Mouse (Mus musculus): ENCODE results near the gene Exoc7. TPM values are rescaled to one million over a fixed set of nuclear protein-coding genes. Genes with fewer than 3 reads are reported as not detected.
A peak's percentile ranks its signal among the peaks of the same experiment; 100 is the strongest.

Gene Exoc7
- polyA plus RNA-seq, 1 experiment from 2014 or later, result 42.3 TPM

- TF ChIP-seq CTCF (IDR thresholded peaks at IDR 0.05; ENCODE audit: low read depth) (no peak), EP300 (optimal IDR thresholded peaks at IDR 0.05) (no peak)
- no peaks in the 10 kb centered on the region for H3K36me3 ChIP-seq (ENCODE audit: control insufficient read depth, insufficient read depth, low read length)
- H3K27me3 ChIP-seq (ENCODE audit: control insufficient read depth, insufficient read depth, low read length), result peaks cover 4% of the 10 kb centered on the region; the same call in 1 of the 2 replicates
- no peaks in the 10 kb centered on the region for H3K9me3 ChIP-seq (ENCODE audit: control insufficient read depth, low read length)
- H3K4me1 ChIP-seq (replicated peaks; ENCODE audit: control insufficient read depth, insufficient read depth), result peaks cover 2% of the 10 kb centered on the region; the same call in 1 of the 2 replicates
- no peak overlapping the region for H3K27ac ChIP-seq (replicated peaks)
- H3K4me3 ChIP-seq (ENCODE audit: low read depth, low read length), result no peak overlapping the region; the same call in 1 of the 2 replicates
- H3K4me2 ChIP-seq (replicated peaks; ENCODE audit: low read depth), result peak overlapping the region; percentile 31
- 21% methylated on average over 26 of the region's 26 CpGs for WGBS
- DNase-seq (ENCODE audit: low spot score) (no peak), ATAC-seq (ENCODE audit: low FRiP score, low TSS enrichment) (no peak)
- no peak overlapping the region; the same call in 1 of the 2 replicates for H3K9ac ChIP-seq (ENCODE audit: low read length)
Observed at GRCm38 (mm10) chr11:116334417-116334782, 27.4 kb upstream of the Exoc7 start.

GRCm38 (mm10) chr11:116333526-116334416 lies 26.7 kb upstream of the Exoc7 start:
- H3K9ac ChIP-seq (ENCODE audit: low read length), result no peak overlapping the region; the same call in 1 of the 2 replicates
- H3K36me3 ChIP-seq (ENCODE audit: control insufficient read depth, insufficient read depth, low read length), result no peaks in the 10 kb centered on the region
- peaks cover 4% of the 10 kb centered on the region; the same call in 1 of the 2 replicates for H3K27me3 ChIP-seq (ENCODE audit: control insufficient read depth, insufficient read depth, low read length)
- H3K4me1 ChIP-seq (replicated peaks; ENCODE audit: control insufficient read depth, insufficient read depth), result peaks cover 2% of the 10 kb centered on the region; the same call in 1 of the 2 replicates
- H3K4me2 ChIP-seq (replicated peaks; ENCODE audit: low read depth), result peak overlapping the region; percentile 31
- WGBS, result 28% methylated on average over 29 of the region's 31 CpGs
- no peaks in the 10 kb centered on the region for H3K9me3 ChIP-seq (ENCODE audit: control insufficient read depth, low read length)
- ATAC-seq (ENCODE audit: low FRiP score, low TSS enrichment), result no peak
- DNase-seq (ENCODE audit: low spot score), result no peak
- TF ChIP-seq EP300 (optimal IDR thresholded peaks at IDR 0.05) (no peak), CTCF (IDR thresholded peaks at IDR 0.05; ENCODE audit: low read depth) (no peak)
- no peak overlapping the region; the same call in 1 of the 2 replicates for H3K4me3 ChIP-seq (ENCODE audit: low read depth, low read length)
- no peak overlapping the region for H3K27ac ChIP-seq (replicated peaks)

GRCm38 (mm10) chr11:116332983-116333270 lies 25.9 kb upstream of the Exoc7 start:
- WGBS, result 87% methylated on average over 3 of the region's 3 CpGs
- no peak overlapping the region for H3K9ac ChIP-seq (ENCODE audit: low read length)
- DNase-seq (ENCODE audit: low spot score) (no peak), ATAC-seq (ENCODE audit: low FRiP score, low TSS enrichment) (no peak)
- no peak overlapping the region for H3K4me3 ChIP-seq (ENCODE audit: low read depth, low read length)
- peaks cover 4% of the 10 kb centered on the region; the same call in 1 of the 2 replicates for H3K27me3 ChIP-seq (ENCODE audit: control insufficient read depth, insufficient read depth, low read length)
- peaks cover 2% of the 10 kb centered on the region; the same call in 1 of the 2 replicates for H3K4me1 ChIP-seq (replicated peaks; ENCODE audit: control insufficient read depth, insufficient read depth)
- H3K4me2 ChIP-seq (replicated peaks; ENCODE audit: low read depth), result no peak overlapping the region
- TF ChIP-seq CTCF (IDR thresholded peaks at IDR 0.05; ENCODE audit: low read depth), result no peak
- TF ChIP-seq EP300 (optimal IDR thresholded peaks at IDR 0.05), result no peak
- no peaks in the 10 kb centered on the region for H3K9me3 ChIP-seq (ENCODE audit: control insufficient read depth, low read length)
- no peak overlapping the region for H3K27ac ChIP-seq (replicated peaks)
- no peaks in the 10 kb centered on the region for H3K36me3 ChIP-seq (ENCODE audit: control insufficient read depth, insufficient read depth, low read length)

- H3K27me3 ChIP-seq (ENCODE audit: control insufficient read depth, insufficient read depth, low read length), result peaks cover 4% of the 10 kb centered on the region; the same call in 1 of the 2 replicates
- TF ChIP-seq CTCF (IDR thresholded peaks at IDR 0.05; ENCODE audit: low read depth), result no peak
- no peak for TF ChIP-seq EP300 (optimal IDR thresholded peaks at IDR 0.05)
- peaks cover 2% of the 10 kb centered on the region; the same call in 1 of the 2 replicates for H3K4me1 ChIP-seq (replicated peaks; ENCODE audit: control insufficient read depth, insufficient read depth)
- H3K9me3 ChIP-seq (ENCODE audit: control insufficient read depth, low read length), result no peaks in the 10 kb centered on the region
- peak; percentile 54 for DNase-seq (ENCODE audit: low spot score)
- ATAC-seq (ENCODE audit: low FRiP score, low TSS enrichment), result peak; percentile 23; the same call in 1 of the 2 replicates
- H3K4me2 ChIP-seq (replicated peaks; ENCODE audit: low read depth), result no peak overlapping the region
- WGBS, result 44% methylated on average over 19 of the region's 19 CpGs
- no peak overlapping the region for H3K4me3 ChIP-seq (ENCODE audit: low read depth, low read length)
- H3K27ac ChIP-seq (replicated peaks), result no peak overlapping the region
- H3K9ac ChIP-seq (ENCODE audit: low read length), result no peak overlapping the region
- H3K36me3 ChIP-seq (ENCODE audit: control insufficient read depth, insufficient read depth, low read length), result no peaks in the 10 kb centered on the region
Observed at GRCm38 (mm10) chr11:116332232-116332982, 25.4 kb upstream of the Exoc7 start.

GRCm38 (mm10) chr11:116330211-116330518 lies 23.1 kb upstream of the Exoc7 start:
- Histone ChIP-seq H3K9ac (ENCODE audit: low read length) (no peak overlapping the region), H3K27me3 (ENCODE audit: control insufficient read depth, insufficient read depth, low read length) (peaks cover 4% of the 10 kb centered on the region; the same call in 1 of the 2 replicates), H3K4me2 (replicated peaks; ENCODE audit: low read depth) (no peak overlapping the region), H3K27ac (replicated peaks) (no peak overlapping the region), H3K36me3 (ENCODE audit: control insufficient read depth, insufficient read depth, low read length) (no peaks in the 10 kb centered on the region), H3K4me1 (replicated peaks; ENCODE audit: control insufficient read depth, insufficient read depth) (0 out of 2 replicates have a peak, but pooled peaks cover 2% of the 10 kb centered on the region), H3K4me3 (ENCODE audit: low read depth, low read length) (no peak overlapping the region), H3K9me3 (ENCODE audit: control insufficient read depth, low read length) (no peaks in the 10 kb centered on the region)
- 68% methylated on average over 7 of the region's 7 CpGs for WGBS
- TF ChIP-seq CTCF (IDR thresholded peaks at IDR 0.05; ENCODE audit: low read depth), result no peak
- TF ChIP-seq EP300 (optimal IDR thresholded peaks at IDR 0.05), result no peak
- no peak for ATAC-seq (ENCODE audit: low FRiP score, low TSS enrichment)
- DNase-seq (ENCODE audit: low spot score), result no peak

All from stomach, postnatal 0 days (tissue).